Mouse (Mus musculus) adrenal gland, adult 18-20 months (tissue): ENCODE data around the gene Cpne7. TPM values are rescaled to one million over a fixed set of nuclear protein-coding genes. Genes with fewer than 3 reads are reported as not detected.
A peak's percentile ranks its signal among the peaks of the same experiment; 100 is the strongest.

ENCODE experiments used
- DNase-seq, 2 experiments: peaks; one replicate each; pipeline ENCODE4 v3.0.0; 2021 to 2022; ENCODE audit warnings: low spot score in 2 of 2
- microRNA-seq, 2 experiments: library from miRNA; unstranded; fragments of <30 nt; microRNA quantifications; one replicate each; pipeline ENCODE4 v1.2.0; 2021; ENCODE audit warnings: borderline number of aligned reads in 2 of 2
- total RNA-seq, 2 experiments: library from RNA; stranded (reverse); gene quantifications; 1 replicate in 1 of 2; 2 replicates in 1 of 2; pipeline ENCODE4 v1.2.3; 2021

Cpne7 gene
- total RNA-seq, 2 experiments from 2014 or later: 4.7 to 6.6 TPM

DNA sequence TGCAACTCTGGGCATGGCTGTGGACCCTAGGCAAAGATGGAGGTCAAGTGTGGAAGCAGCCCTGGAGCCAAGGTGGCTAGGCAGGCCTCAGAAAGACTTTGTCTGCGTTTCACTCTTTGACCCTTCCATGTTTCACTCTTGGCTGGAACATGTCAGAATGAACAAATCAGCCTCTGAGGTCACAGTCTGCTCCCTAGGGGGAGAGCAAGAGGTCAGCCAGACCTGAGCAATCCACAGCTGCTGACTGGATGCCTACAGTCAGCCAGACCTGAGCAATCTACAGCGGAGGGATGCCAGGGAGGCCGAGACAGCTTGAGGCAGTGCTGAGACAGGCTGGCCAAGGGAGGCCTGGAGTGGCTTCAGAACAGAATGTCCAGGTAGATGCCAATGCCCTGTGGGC is 64.2 kb downstream of the Cpne7 start:
- DNase-seq: peak in 1 of 2 experiments; percentile 52

Small RNA genes within 50 kb of the gene (microRNA-seq; reads per million reads assigned to microRNA genes)
- gene Mir7079: 0 reads per million in 2 experiments
- gene Mir7080: 3.7 to 4.7 reads per million in 2 experiments

Other genes starting within 250 kb of the Cpne7 start
- gene Ankrd11, start 75.1 kb upstream of the Cpne7 start, total RNA-seq: 10 to 100 TPM; 69.1 to 93.7 TPM
- 10 to 100 TPM; 86.9 to 88.3 TPM for gene Spg7, start 54.4 kb upstream of the Cpne7 start, total RNA-seq
- 100 to 1,000 TPM; 629 to 647 TPM for gene Rpl13, start 15.0 kb upstream of the Cpne7 start, total RNA-seq
- gene Sult5a1, start 40.9 kb downstream of the Cpne7 start, total RNA-seq: 10 to 100 TPM in 1 of 2 experiments, 1 to 10 TPM in 1; 9.2 to 12.2 TPM
- 10 to 100 TPM; 45.0 to 48.5 TPM for gene Dpep1, start 68.9 kb downstream of the Cpne7 start, total RNA-seq
- 10 to 100 TPM; 79.3 to 86.2 TPM for gene Chmp1a, start 95.4 kb downstream of the Cpne7 start, total RNA-seq
- 1 to 10 TPM; 3.4 to 3.6 TPM for gene Spata33, start 95.5 kb downstream of the Cpne7 start, total RNA-seq
- 10 to 100 TPM; 49.6 to 62.2 TPM for gene Cdk10, start 107.5 kb downstream of the Cpne7 start, total RNA-seq
- gene Spata2l, start 118.9 kb downstream of the Cpne7 start, total RNA-seq: 10 to 100 TPM; 10.5 to 14.2 TPM
- gene Zfp276, start 136.8 kb downstream of the Cpne7 start, total RNA-seq: 10 to 100 TPM; 21.6 to 23.5 TPM
- 10 to 100 TPM; 20.3 to 24.0 TPM for gene Vps9d1, start 137.0 kb downstream of the Cpne7 start, total RNA-seq
- 1 to 10 TPM; 1.2 to 4.2 TPM for gene Fanca, start 201.2 kb downstream of the Cpne7 start, total RNA-seq
- 1 to 10 TPM; 1.7 to 3.1 TPM for gene Spire2, start 215.3 kb downstream of the Cpne7 start, total RNA-seq